Mouse (Mus musculus) liver, embryonic 14.5 days (tissue): Measurements from ENCODE around the gene Hrh1.

Experiments used
- CTCF ChIP-seq: IDR thresholded peaks from 2 replicates; pipeline ENCODE4 v1.5.1; 2016; ENCODE audit warnings: antibody characterized with exemption, low read depth, control low read depth
- EP300 ChIP-seq: IDR thresholded peaks from 2 replicates; pipeline ENCODE4 v1.6.1; 2016; ENCODE audit warnings: antibody characterized with exemption, low read depth

GRCm38 (mm10) chr6:114440788-114441453 is 43.2 kb downstream of the Hrh1 start:
- TF ChIP-seq EP300 (no peak), CTCF (no peak)
